Mouse (Mus musculus): ENCODE measurements around the gene Txnip.

GRCm38 (mm10) chr3:96581771-96582515 is 24.2 kb downstream of the Txnip start:
- TF ChIP-seq CEBPB (IDR thresholded peaks at IDR 0.05; ENCODE audit: low read depth), result no peak
- TF ChIP-seq CTCF (IDR thresholded peaks at IDR 0.05; ENCODE audit: control insufficient read depth, insufficient read depth, insufficient read length), result no peak
